Mouse (Mus musculus) neutrophil, adult 83 days (primary cell): ENCODE measurements around the gene Tmem135. TPM values are rescaled to one million over a fixed set of nuclear protein-coding genes. Genes with fewer than 3 reads are reported as not detected.

ENCODE experiments used
- total RNA-seq, 2 experiments: library from RNA; stranded (reverse); gene quantifications; one replicate each; pipeline ENCODE4 v1.2.4; 2023

The Tmem135 gene
- total RNA-seq, result 10 to 100 TPM; 20.2 to 23.2 TPM

GRCm38 (mm10) chr7:89404081-89404733 is at the start of gene Tmem135, which contains the start of gene Fzd4:
Gene Tmem135 (minus strand): TSS chr7:89404222.
Gene Fzd4 (plus strand): TSS chr7:89404355.

Other genes with a start within 250 kb of the Tmem135 start
- 1 to 10 TPM; 1.3 to 1.6 TPM for gene Fzd4, start 133 bp upstream of the Tmem135 start, total RNA-seq
- gene Prss23, start 123.0 kb upstream of the Tmem135 start, total RNA-seq, result not detected
- gene Me3, start 228.2 kb upstream of the Tmem135 start, total RNA-seq, result not detected